Mouse (Mus musculus): ENCODE measurements around the gene Nthl1. TPM values are rescaled to one million over a fixed set of nuclear protein-coding genes. Genes with fewer than 3 reads are reported as not detected.

The Nthl1 gene
- polyA plus RNA-seq, 1 experiment, result 12.6 TPM

DNA sequence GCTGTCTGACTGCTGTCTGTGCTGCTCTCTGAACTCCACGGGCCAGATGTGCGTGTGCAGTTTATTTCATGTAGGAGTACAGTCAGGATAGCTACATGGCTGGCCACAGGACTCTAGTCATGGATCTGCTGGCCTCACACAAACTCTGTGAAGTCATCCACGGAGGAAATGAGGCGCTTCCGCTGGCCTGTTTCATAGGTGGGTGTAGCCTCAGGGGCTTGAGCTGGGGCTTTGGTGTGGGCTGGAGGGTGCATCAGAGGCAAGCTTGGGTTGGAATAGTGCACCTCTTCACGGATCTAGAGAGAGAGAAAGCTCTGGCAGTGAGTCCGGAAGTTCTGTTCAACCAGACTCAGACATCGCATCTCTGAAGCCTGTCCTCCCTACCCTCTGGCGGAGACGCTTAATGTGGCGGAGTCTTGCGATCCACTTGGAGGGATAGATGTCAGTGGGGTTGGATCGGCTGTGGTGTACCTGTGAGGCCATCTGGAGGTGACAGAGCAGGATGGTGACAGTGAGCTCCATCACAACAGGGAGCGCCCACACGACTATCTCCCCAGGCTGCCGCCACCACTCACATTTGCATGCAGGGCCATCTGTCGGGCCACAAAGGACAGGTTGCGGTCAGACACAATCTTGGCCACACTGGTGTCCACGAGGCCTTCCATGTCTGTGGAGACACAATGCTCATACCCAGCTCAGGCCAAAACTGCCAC is 35.9 kb upstream of the Nthl1 start:
- Histone ChIP-seq H3K79me2 (ENCODE audit: control insufficient read depth, insufficient read depth) (no peaks in the 10 kb centered on the region), H3K79me3 (ENCODE audit: low read depth) (no peaks in the 10 kb centered on the region), H3K27me3 (ENCODE audit: control insufficient read depth, insufficient read depth, insufficient read length) (no peaks in the 10 kb centered on the region), H3K36me3 (ENCODE audit: control insufficient read depth, insufficient read depth) (peaks cover 63% of the 10 kb centered on the region), H3ac (ENCODE audit: control insufficient read depth, insufficient read length, low read depth) (no peak overlapping the region), H3K4me3 (ENCODE audit: insufficient read depth, poor library complexity, severe bottlenecking) (no peak overlapping the region)
- TF ChIP-seq CTCF (IDR thresholded peaks at IDR 0.05; ENCODE audit: control insufficient read depth, insufficient read depth, insufficient read length) (no peak), MYOG (IDR thresholded peaks at IDR 0.05; ENCODE audit: control insufficient read depth, extremely low read depth, insufficient read length) (no peak), USF1 (IDR thresholded peaks at IDR 0.05; ENCODE audit: low read depth) (no peak), MYOD1 (IDR thresholded peaks at IDR 0.05; ENCODE audit: control insufficient read depth, insufficient read length, low read depth) (no peak), MAX (IDR thresholded peaks at IDR 0.05) (no peak), CEBPB (IDR thresholded peaks at IDR 0.05; ENCODE audit: low read depth) (no peak), FOSL1 (IDR thresholded peaks at IDR 0.05; ENCODE audit: insufficient read depth, low read length, poor library complexity, severe bottlenecking) (no peak)

DNA sequence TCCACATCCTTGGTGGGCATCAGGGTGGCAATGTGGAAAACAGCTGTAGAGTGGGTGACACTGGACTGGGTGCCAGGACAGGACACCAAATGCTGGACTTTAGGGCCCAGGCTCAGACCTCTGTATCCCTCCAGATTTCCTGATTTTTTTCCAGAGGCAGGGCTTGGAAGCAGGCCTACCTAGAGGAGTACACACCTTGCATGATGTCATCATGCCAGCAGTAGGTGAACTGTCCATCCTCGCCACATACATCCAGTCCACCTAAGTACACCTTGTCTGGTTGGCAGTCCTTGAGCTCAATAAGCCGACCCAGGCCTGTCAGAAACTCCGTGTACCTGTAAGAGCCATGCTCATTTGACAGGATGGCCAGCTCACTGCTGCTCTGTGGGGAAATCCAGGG is 34.5 kb upstream of the Nthl1 start:
- no peak overlapping the region for H3ac ChIP-seq (ENCODE audit: control insufficient read depth, insufficient read length, low read depth)
- no peaks in the 10 kb centered on the region for H3K27me3 ChIP-seq (ENCODE audit: control insufficient read depth, insufficient read depth, insufficient read length)
- no peaks in the 10 kb centered on the region for H3K79me3 ChIP-seq (ENCODE audit: low read depth)
- H3K36me3 ChIP-seq (ENCODE audit: control insufficient read depth, insufficient read depth), result peaks cover 59% of the 10 kb centered on the region
- no peak overlapping the region for H3K4me3 ChIP-seq (ENCODE audit: insufficient read depth, poor library complexity, severe bottlenecking)
- no peaks in the 10 kb centered on the region for H3K79me2 ChIP-seq (ENCODE audit: control insufficient read depth, insufficient read depth)
- no peak for TF ChIP-seq FOSL1 (IDR thresholded peaks at IDR 0.05; ENCODE audit: insufficient read depth, low read length, poor library complexity, severe bottlenecking)
- TF ChIP-seq MYOG (IDR thresholded peaks at IDR 0.05; ENCODE audit: control insufficient read depth, extremely low read depth, insufficient read length), result no peak
- no peak for TF ChIP-seq CTCF (IDR thresholded peaks at IDR 0.05; ENCODE audit: control insufficient read depth, insufficient read depth, insufficient read length)

DNA sequence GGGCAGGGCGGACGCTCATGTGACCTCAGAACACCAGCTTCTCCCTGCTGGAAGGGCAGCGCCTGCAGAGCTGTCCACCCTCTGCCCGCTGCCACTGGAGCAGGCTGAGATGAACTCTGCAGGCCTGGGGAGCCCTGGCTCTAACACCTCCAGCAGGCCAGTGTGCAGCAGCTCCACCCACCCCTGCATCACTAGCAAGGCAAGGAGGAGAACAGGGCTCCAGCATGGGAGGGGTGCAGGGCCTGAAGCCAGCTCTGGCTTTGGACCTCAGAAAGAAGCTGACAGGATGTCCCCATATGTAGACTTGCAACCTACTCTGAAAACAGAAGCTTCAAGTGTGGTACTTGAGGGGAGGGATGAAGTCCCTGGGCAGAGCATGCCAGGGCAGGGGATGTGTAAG is 32.0 kb upstream of the Nthl1 start:
- no peak overlapping the region for H3ac ChIP-seq (ENCODE audit: control insufficient read depth, insufficient read length, low read depth)
- H3K4me3 ChIP-seq (ENCODE audit: insufficient read depth, poor library complexity, severe bottlenecking), result no peak overlapping the region
- H3K36me3 ChIP-seq (ENCODE audit: control insufficient read depth, insufficient read depth), result peaks cover 45% of the 10 kb centered on the region
- no peaks in the 10 kb centered on the region for H3K27me3 ChIP-seq (ENCODE audit: control insufficient read depth, insufficient read depth, insufficient read length)
- H3K79me2 ChIP-seq (ENCODE audit: control insufficient read depth, insufficient read depth), result no peaks in the 10 kb centered on the region
- TF ChIP-seq CTCF (IDR thresholded peaks at IDR 0.05; ENCODE audit: control insufficient read depth, insufficient read depth, insufficient read length) (no peak), USF1 (IDR thresholded peaks at IDR 0.05; ENCODE audit: low read depth) (no peak), MYOD1 (IDR thresholded peaks at IDR 0.05; ENCODE audit: control insufficient read depth, insufficient read length, low read depth) (no peak), CEBPB (IDR thresholded peaks at IDR 0.05; ENCODE audit: low read depth) (no peak), MAX (IDR thresholded peaks at IDR 0.05) (no peak), MYOG (IDR thresholded peaks at IDR 0.05; ENCODE audit: control insufficient read depth, extremely low read depth, insufficient read length) (no peak), FOSL1 (IDR thresholded peaks at IDR 0.05; ENCODE audit: insufficient read depth, low read length, poor library complexity, severe bottlenecking) (no peak)
- no peaks in the 10 kb centered on the region for H3K79me3 ChIP-seq (ENCODE audit: low read depth)

DNA sequence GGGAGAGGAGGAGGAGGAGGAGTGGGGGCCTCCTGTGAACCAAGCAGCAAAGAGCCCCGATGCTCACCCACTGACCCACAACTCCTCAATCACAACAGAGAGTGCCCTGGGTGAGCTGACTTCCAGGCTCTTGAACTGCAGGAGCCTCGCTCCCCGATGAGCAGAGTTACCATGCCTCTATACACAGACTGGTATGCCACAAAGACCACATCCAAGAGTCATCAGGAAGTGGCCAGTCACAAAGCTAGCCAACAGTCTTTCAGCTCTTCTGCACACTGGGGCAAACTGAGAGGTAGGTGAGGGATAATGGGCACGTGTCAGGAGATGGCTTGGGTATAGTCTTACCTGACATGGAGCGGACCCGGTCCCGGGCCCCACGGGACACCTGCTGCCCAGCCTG is 28.5 kb upstream of the Nthl1 start:
- H3K36me3 ChIP-seq (ENCODE audit: control insufficient read depth, insufficient read depth), result peaks cover 26% of the 10 kb centered on the region
- TF ChIP-seq MAX (IDR thresholded peaks at IDR 0.05) (no peak), CTCF (IDR thresholded peaks at IDR 0.05; ENCODE audit: control insufficient read depth, insufficient read depth, insufficient read length) (no peak), MYOD1 (IDR thresholded peaks at IDR 0.05; ENCODE audit: control insufficient read depth, insufficient read length, low read depth) (no peak), USF1 (IDR thresholded peaks at IDR 0.05; ENCODE audit: low read depth) (no peak), FOSL1 (IDR thresholded peaks at IDR 0.05; ENCODE audit: insufficient read depth, low read length, poor library complexity, severe bottlenecking) (no peak), MYOG (IDR thresholded peaks at IDR 0.05; ENCODE audit: control insufficient read depth, extremely low read depth, insufficient read length) (no peak), CEBPB (IDR thresholded peaks at IDR 0.05; ENCODE audit: low read depth) (no peak)

DNA sequence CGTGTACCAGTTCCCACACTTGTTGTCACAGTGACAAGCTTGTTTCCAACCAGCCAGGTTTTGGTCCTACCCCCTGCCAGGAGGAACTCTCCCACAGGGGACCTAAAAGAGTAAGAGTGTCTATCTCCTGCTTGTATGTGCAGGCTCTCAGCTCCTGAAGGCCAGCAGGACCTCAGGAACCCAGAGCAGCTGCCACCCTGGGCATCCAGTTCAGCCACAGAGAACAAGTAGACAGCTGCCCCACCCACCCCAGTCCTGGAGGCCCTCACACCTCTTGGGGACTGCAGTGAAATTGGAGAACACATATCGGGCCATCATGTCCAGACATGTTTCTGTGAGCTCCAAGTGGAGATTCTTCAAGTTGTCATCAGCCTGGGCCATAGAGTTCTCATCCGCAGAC is 27.9 kb upstream of the Nthl1 start:
- H3K79me2 ChIP-seq (ENCODE audit: control insufficient read depth, insufficient read depth), result no peaks in the 10 kb centered on the region
- no peak overlapping the region for H3ac ChIP-seq (ENCODE audit: control insufficient read depth, insufficient read length, low read depth)
- no peak overlapping the region for H3K4me3 ChIP-seq (ENCODE audit: insufficient read depth, poor library complexity, severe bottlenecking)
- peaks cover 24% of the 10 kb centered on the region for H3K36me3 ChIP-seq (ENCODE audit: control insufficient read depth, insufficient read depth)
- TF ChIP-seq CEBPB (IDR thresholded peaks at IDR 0.05; ENCODE audit: low read depth) (no peak), USF1 (IDR thresholded peaks at IDR 0.05; ENCODE audit: low read depth) (no peak), MYOD1 (IDR thresholded peaks at IDR 0.05; ENCODE audit: control insufficient read depth, insufficient read length, low read depth) (no peak), MAX (IDR thresholded peaks at IDR 0.05) (no peak), MYOG (IDR thresholded peaks at IDR 0.05; ENCODE audit: control insufficient read depth, extremely low read depth, insufficient read length) (no peak), CTCF (IDR thresholded peaks at IDR 0.05; ENCODE audit: control insufficient read depth, insufficient read depth, insufficient read length) (no peak), FOSL1 (IDR thresholded peaks at IDR 0.05; ENCODE audit: insufficient read depth, low read length, poor library complexity, severe bottlenecking) (no peak)
- H3K27me3 ChIP-seq (ENCODE audit: control insufficient read depth, insufficient read depth, insufficient read length), result no peaks in the 10 kb centered on the region
- no peaks in the 10 kb centered on the region for H3K79me3 ChIP-seq (ENCODE audit: low read depth)

More for the DNA sequence above, 28.5 kb upstream of the Nthl1 start:
- H3K79me3 ChIP-seq (ENCODE audit: low read depth), result no peaks in the 10 kb centered on the region
- no peaks in the 10 kb centered on the region for H3K27me3 ChIP-seq (ENCODE audit: control insufficient read depth, insufficient read depth, insufficient read length)
- no peak overlapping the region for H3ac ChIP-seq (ENCODE audit: control insufficient read depth, insufficient read length, low read depth)
- no peaks in the 10 kb centered on the region for H3K79me2 ChIP-seq (ENCODE audit: control insufficient read depth, insufficient read depth)
- H3K4me3 ChIP-seq (ENCODE audit: insufficient read depth, poor library complexity, severe bottlenecking), result no peak overlapping the region

Data from C2C12 (cell line).